Mouse (Mus musculus) ovary, adult 10 weeks (tissue): Measurements from ENCODE around the gene Pid1. TPM values are rescaled to one million over a fixed set of nuclear protein-coding genes. Genes with fewer than 3 reads are reported as not detected.

Source experiments
- polyA plus RNA-seq: library from polyadenylated mRNA; stranded (reverse); fragments of 350-450 nt; fragmentation: Illumina TruSeq; extraction: RNeasy Lipid Tissue Mini Kit (QIAGEN cat#74804); gene quantifications from one replicate; pipeline ENCODE4 v1.2.3, GENCODE M21; 2014

Gene Pid1
- 109 TPM for polyA plus RNA-seq

GRCm38 (mm10) chr1:84363967-84364366, at the start of gene Pid1:
TSS of gene Pid1 (minus strand) at chr1:84364180.

